Mouse (Mus musculus) limb, embryonic 15.5 days (tissue): ENCODE results near the gene Gm3029. TPM values are rescaled to one million over a fixed set of nuclear protein-coding genes. Genes with fewer than 3 reads are reported as not detected.
"Not testable (repeated sequence)": the region's sequence is repeated elsewhere in the genome, so short reads cannot be mapped to it uniquely, and the experiment has no call there.

Source experiments
- ATAC-seq: fragments of 200-750 bp; cut with Nextera tagmentation; 2 replicates; pipeline ENCODE4 v1.8.0; 2017; ENCODE audit warnings: low read depth, moderate TSS enrichment; ENCODE audit not compliant: insufficient number of reproducible peaks, low FRiP score, low TSS enrichment
- H3K27ac ChIP-seq: fragments of 300-500 bp; sonication (generic); 2 replicates; pipeline ENCODE4 v1.5.1; 2015; ENCODE audit warnings: moderate library complexity, mild to moderate bottlenecking, inconsistent platforms
- H3K27me3 ChIP-seq: fragments of 300-500 bp; sonication (generic); 2 replicates; pipeline ENCODE4 v1.6.1; 2015; ENCODE audit warnings: inconsistent platforms
- H3K36me3 ChIP-seq: fragments of 300-500 bp; sonication (generic); 2 replicates; pipeline ENCODE4 v1.6.1; 2015; ENCODE audit warnings: inconsistent platforms
- H3K4me1 ChIP-seq: fragments of 300-500 bp; sonication (generic); 2 replicates; pipeline ENCODE4 v1.6.1; 2015; ENCODE audit warnings: inconsistent platforms
- H3K4me2 ChIP-seq: fragments of 300-500 bp; sonication (generic); 2 replicates; pipeline ENCODE4 v1.6.1; 2015; ENCODE audit warnings: mild to moderate bottlenecking, inconsistent platforms
- H3K4me3 ChIP-seq: fragments of 300-500 bp; sonication (generic); 2 replicates; pipeline ENCODE4 v1.5.1; 2015; ENCODE audit warnings: mild to moderate bottlenecking, inconsistent platforms
- H3K9ac ChIP-seq: fragments of 300-500 bp; sonication (generic); 2 replicates; pipeline ENCODE4 v1.6.1; 2015; ENCODE audit warnings: inconsistent platforms
- H3K9me3 ChIP-seq: fragments of 300-500 bp; sonication (generic); 2 replicates; pipeline ENCODE4 v1.6.1; 2016; ENCODE audit warnings: inconsistent platforms
- WGBS: fragments of 180-500 bp; shearing (Covaris S2); methylation state at CpG from one replicate; pipeline ENCODE4 v1.1.7; 2015; 5-methylcytosine and 5-hydroxymethylcytosine counted together
- polyA plus RNA-seq: library from polyadenylated mRNA; unstranded; fragments of >200 nt; fragmentation: Nextera tagmentation; extraction: Ambion mirVana; gene quantifications from 2 replicates; pipeline ENCODE4 v1.2.1, GENCODE M21; 2015

Gm3029 gene
- not detected in 2 replicates for polyA plus RNA-seq

DNA sequence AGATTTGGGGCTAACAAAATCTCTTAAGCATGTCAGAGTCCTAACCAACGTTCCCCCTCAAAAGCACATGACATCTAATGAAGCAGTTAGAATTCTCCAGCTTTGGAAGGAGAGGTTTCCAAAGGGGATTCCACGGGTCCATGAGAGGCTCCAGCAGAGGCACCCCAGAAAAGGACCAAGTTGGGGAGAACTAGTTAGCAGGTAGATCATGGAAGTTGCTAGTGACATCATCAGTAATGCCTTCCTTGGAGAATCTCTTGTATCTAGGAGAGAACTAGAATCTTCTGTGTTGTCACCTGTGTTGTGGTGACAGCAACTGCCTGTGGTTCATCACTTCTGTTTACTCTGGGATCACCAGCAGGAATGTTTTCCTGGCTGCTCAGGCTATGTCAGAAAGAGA lies at the start of gene Gm3029:
Gm3029 (plus strand) TSS at position 301 of the 400 bp plus-strand sequence.
- not testable (repeated sequence) for ATAC-seq
- WGBS, result 50% methylated on average over 2 of the region's 2 CpGs

DNA sequence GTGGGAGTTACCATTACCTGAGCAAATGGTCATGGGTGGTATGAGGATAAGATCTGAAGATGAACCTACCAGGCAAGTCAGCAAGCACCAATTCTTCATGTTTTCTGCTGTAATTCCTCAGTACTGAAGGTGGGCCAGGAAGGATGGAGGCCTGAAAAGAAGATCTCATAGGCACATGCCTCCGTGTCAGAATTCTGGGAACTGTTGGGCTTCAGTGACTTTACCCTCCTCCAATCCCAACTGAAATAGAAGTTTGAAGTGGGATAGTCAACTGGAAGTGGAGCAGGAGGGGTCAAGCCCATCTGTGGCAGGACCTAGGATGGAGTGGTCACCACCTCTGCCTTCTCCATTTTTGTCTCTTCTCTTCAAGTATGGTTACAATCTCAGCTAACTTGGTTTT lies 47.7 kb upstream of the Gm3029 start, which contains the start of gene Gm2916:
Gm2916 (plus strand) TSS at position 301 of the 400 bp plus-strand sequence.
- H3K27ac ChIP-seq, H3K9me3 ChIP-seq, H3K4me3 ChIP-seq, ATAC-seq, H3K27me3 ChIP-seq, H3K9ac ChIP-seq, H3K4me1 ChIP-seq, H3K36me3 ChIP-seq, H3K4me2 ChIP-seq: not testable (repeated sequence)
- no CpG with 5 or more reads among the region's 1 CpGs for WGBS

More for the DNA sequence above, at the start of gene Gm3029:
- not testable (repeated sequence) for H3K4me1 ChIP-seq, H3K36me3 ChIP-seq, H3K4me3 ChIP-seq, H3K27ac ChIP-seq, H3K4me2 ChIP-seq, H3K9ac ChIP-seq, H3K9me3 ChIP-seq, H3K27me3 ChIP-seq

DNA sequence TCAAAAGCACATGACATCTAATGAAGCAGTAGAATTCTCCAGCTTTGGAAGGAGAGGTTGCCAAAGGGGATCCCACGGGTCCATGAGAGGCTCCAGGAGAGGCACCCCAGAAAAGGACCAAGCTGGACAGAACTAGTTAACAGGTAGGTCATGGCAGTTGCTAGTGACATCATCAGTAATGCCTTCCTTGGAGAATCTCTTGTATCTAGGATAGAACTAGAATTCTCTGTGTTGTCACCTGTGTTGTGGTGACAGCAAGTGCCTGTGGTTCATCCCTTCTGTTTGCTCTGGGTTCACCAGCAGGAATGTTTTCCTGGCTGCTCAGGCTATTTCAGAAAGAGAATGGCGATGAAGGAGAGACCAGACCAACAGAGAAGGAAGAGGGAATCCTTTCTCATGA lies 31.7 kb downstream of the Gm3029 start, which contains the start of gene Gm3095:
Gm3095 (plus strand) TSS at position 301 of the 400 bp plus-strand sequence.
- not testable (repeated sequence) for H3K27me3 ChIP-seq

More for the DNA sequence above, 31.7 kb downstream of the Gm3029 start, which contains the start of gene Gm3095:
- not testable (repeated sequence) for H3K4me2 ChIP-seq, H3K36me3 ChIP-seq, H3K9ac ChIP-seq, H3K4me3 ChIP-seq, ATAC-seq, H3K9me3 ChIP-seq, H3K27ac ChIP-seq, H3K4me1 ChIP-seq
- WGBS, result no CpG with 5 or more reads among the region's 2 CpGs

Other genes with a start within 250 kb of the Gm3029 start
- not detected in 2 replicates for gene Gm3043, start 243.0 kb upstream of the Gm3029 start, polyA plus RNA-seq
- gene Gm3002, start 121.7 kb upstream of the Gm3029 start, polyA plus RNA-seq, result 0.20 TPM in 1 of 2 replicates, not detected in the other
- not detected in 2 replicates for gene Gm3033, start 85.5 kb upstream of the Gm3029 start, polyA plus RNA-seq
- gene Gm2916, start 47.6 kb upstream of the Gm3029 start, polyA plus RNA-seq, result not detected in 2 replicates
- gene Gm3095, start 31.8 kb downstream of the Gm3029 start, polyA plus RNA-seq, result not detected in 2 replicates
- not detected in 2 replicates for gene Gm3099, start 66.6 kb downstream of the Gm3029 start, polyA plus RNA-seq
- 0.42 and 0.71 TPM in 2 replicates for gene Gm5796, start 92.2 kb downstream of the Gm3029 start, polyA plus RNA-seq
- gene Gm3115, start 152.4 kb downstream of the Gm3029 start, polyA plus RNA-seq, result not detected in 2 replicates
- gene Gm8108, start 178.8 kb downstream of the Gm3029 start, polyA plus RNA-seq, result 0.52 and 0.72 TPM in 2 replicates
- gene Gm3127, start 233.3 kb downstream of the Gm3029 start, polyA plus RNA-seq, result not detected in 2 replicates